ENCODE assay signal across 22 mouse cellular contexts in genomic region chr3:159843135-159843534, GRCm38 (mm10). TPM values are rescaled to one million over a fixed set of nuclear protein-coding genes. Genes with fewer than 3 reads are reported as not detected.
DNase-seq lines count a peak whose midpoint lies in the region; ATAC-seq and TF ChIP-seq lines count a peak whose summit lies in the region.
"Had no signal": no experiment of that assay in that cellular context is flagged by ENCODE, and none has a peak within 500 bp of the region (broad histone marks: within the 10 kb centered on the region; RNA-seq: fewer than 3 reads in every experiment).

No protein-coding gene starts in this region.

- H3K36me3 ChIP-seq in embryonic facial prominence, embryonic 13.5 days: no peaks in the 10 kb centered on the region
- no peaks in the 10 kb centered on the region for H3K36me3 ChIP-seq in embryonic facial prominence, embryonic 10.5 days (replicated peaks)
- no peaks in the 10 kb centered on the region for H3K36me3 ChIP-seq in limb, embryonic 13.5 days
- no peaks in the 10 kb centered on the region for H3K36me3 ChIP-seq in limb, embryonic 10.5 days
- peaks cover 17% of the 10 kb centered on the region for H3K36me3 ChIP-seq in C2C12 (ENCODE audit: control insufficient read depth, insufficient read depth)
- H3K36me3 ChIP-seq in splenic B cell, adult 2 months (ENCODE audit: control insufficient read depth, insufficient read depth, low read length, poor library complexity, severe bottlenecking): no peaks in the 10 kb centered on the region
- H3K36me3 ChIP-seq: embryonic facial prominence, embryonic 12.5 days; forebrain, embryonic 15.5 days; G1E; heart, embryonic 10.5 days; hindbrain, embryonic 12.5 days; hindbrain, embryonic 15.5 days had no signal

- peak overlapping the region; percentile 26; the same call in 1 of the 2 replicates for H3K4me2 ChIP-seq in embryonic facial prominence, embryonic 13.5 days
- H3K4me2 ChIP-seq in limb, embryonic 13.5 days (replicated peaks): 0 out of 2 replicates have a peak overlapping the region, but pooled peaks have one; percentile 30
- H3K4me2 ChIP-seq: forebrain, embryonic 15.5 days had no signal

- no peak for ATAC-seq in embryonic facial prominence, embryonic 13.5 days (ENCODE audit: insufficient number of reproducible peaks, insufficient read depth, low FRiP score, low TSS enrichment, low read depth)
- ATAC-seq in limb, embryonic 13.5 days (ENCODE audit: low FRiP score, low read depth): no peak
- ATAC-seq in inflammation-experienced regulatory T-cells, adult 6 months: no peak
- ATAC-seq: forebrain, embryonic 15.5 days; Patski had no signal

- no peak overlapping the region for H3K27ac ChIP-seq in embryonic facial prominence, embryonic 13.5 days
- no peak overlapping the region for H3K27ac ChIP-seq in embryonic facial prominence, embryonic 10.5 days (replicated peaks)
- H3K27ac ChIP-seq in limb, embryonic 13.5 days: no peak overlapping the region
- H3K27ac ChIP-seq in limb, embryonic 10.5 days: no peak overlapping the region
- H3K27ac ChIP-seq: embryonic facial prominence, embryonic 12.5 days; forebrain, embryonic 15.5 days; heart, adult 2 months; heart, embryonic 10.5 days; hindbrain, embryonic 12.5 days; hindbrain, embryonic 15.5 days had no signal

- no peak overlapping the region for H3ac ChIP-seq in C2C12 (ENCODE audit: control insufficient read depth, insufficient read length, low read depth)

- H3K9me3 ChIP-seq in embryonic facial prominence, embryonic 13.5 days: no peaks in the 10 kb centered on the region
- H3K9me3 ChIP-seq in embryonic facial prominence, embryonic 10.5 days: no peaks in the 10 kb centered on the region
- H3K9me3 ChIP-seq in limb, embryonic 13.5 days: no peaks in the 10 kb centered on the region
- H3K9me3 ChIP-seq in limb, embryonic 10.5 days (replicated peaks): no peaks in the 10 kb centered on the region
- H3K9me3 ChIP-seq: embryonic facial prominence, embryonic 12.5 days; forebrain, embryonic 15.5 days; G1E; heart, embryonic 10.5 days; hindbrain, embryonic 12.5 days; hindbrain, embryonic 15.5 days had no signal

- no peak for DNase-seq in embryonic facial prominence, embryonic 10.5 days (ENCODE audit: low spot score)
- no peak for DNase-seq in limb, embryonic 10.5 days (ENCODE audit: low spot score)
- peak; percentile 23 for DNase-seq in splenic B cell, adult 2 months (ENCODE audit: low read depth, low spot score)
- DNase-seq: adrenal gland, postnatal 10 days; adrenal gland, postnatal 36 days; cerebellum, adult 18-20 months; cerebellum, adult 9-10 months; cerebellum, postnatal 14 days; gastrocnemius, postnatal 25 days; heart, adult 2 months had no signal

- H3K9ac ChIP-seq in embryonic facial prominence, embryonic 13.5 days: no peak overlapping the region
- H3K9ac ChIP-seq in limb, embryonic 13.5 days: no peak overlapping the region
- H3K9ac ChIP-seq: embryonic facial prominence, embryonic 12.5 days; forebrain, embryonic 15.5 days; hindbrain, embryonic 12.5 days; hindbrain, embryonic 15.5 days had no signal

- H3K27me3 ChIP-seq in embryonic facial prominence, embryonic 13.5 days: no peaks in the 10 kb centered on the region
- peaks cover 20% of the 10 kb centered on the region for H3K27me3 ChIP-seq in embryonic facial prominence, embryonic 10.5 days (replicated peaks; ENCODE audit: low read depth, poor library complexity, severe bottlenecking)
- H3K27me3 ChIP-seq in limb, embryonic 13.5 days: no peaks in the 10 kb centered on the region
- no peaks in the 10 kb centered on the region for H3K27me3 ChIP-seq in limb, embryonic 10.5 days (ENCODE audit: low read depth, poor library complexity, severe bottlenecking)
- H3K27me3 ChIP-seq in C2C12 (ENCODE audit: control insufficient read depth, insufficient read depth, insufficient read length): no peaks in the 10 kb centered on the region
- no peaks in the 10 kb centered on the region for H3K27me3 ChIP-seq in splenic B cell, adult 2 months (ENCODE audit: control insufficient read depth, insufficient read depth, low read length, poor library complexity, severe bottlenecking)
- H3K27me3 ChIP-seq: CH12.LX; embryonic facial prominence, embryonic 12.5 days; hindbrain, embryonic 12.5 days; hindbrain, embryonic 15.5 days; Patski had no signal

- no peak for TF ChIP-seq CTCF in C2C12 (IDR thresholded peaks at IDR 0.05; ENCODE audit: control insufficient read depth, insufficient read depth, insufficient read length)

- peaks cover 87% of the 10 kb centered on the region for H3K79me2 ChIP-seq in C2C12 (ENCODE audit: control insufficient read depth, insufficient read depth)

- peaks cover 15% of the 10 kb centered on the region for H3K4me1 ChIP-seq in embryonic facial prominence, embryonic 13.5 days
- peaks cover 35% of the 10 kb centered on the region for H3K4me1 ChIP-seq in embryonic facial prominence, embryonic 10.5 days
- H3K4me1 ChIP-seq in limb, embryonic 13.5 days: peaks cover 13% of the 10 kb centered on the region
- H3K4me1 ChIP-seq in limb, embryonic 10.5 days: peaks cover 20% of the 10 kb centered on the region

- H3K4me3 ChIP-seq in embryonic facial prominence, embryonic 13.5 days: no peak overlapping the region
- no peak overlapping the region for H3K4me3 ChIP-seq in embryonic facial prominence, embryonic 10.5 days
- no peak overlapping the region for H3K4me3 ChIP-seq in limb, embryonic 13.5 days
- no peak overlapping the region for H3K4me3 ChIP-seq in limb, embryonic 10.5 days
- H3K4me3 ChIP-seq in C2C12 (ENCODE audit: insufficient read depth, poor library complexity, severe bottlenecking): no peak overlapping the region
- H3K4me3 ChIP-seq: embryonic facial prominence, embryonic 12.5 days; forebrain, embryonic 15.5 days; heart, adult 2 months; heart, embryonic 10.5 days; hindbrain, embryonic 12.5 days; hindbrain, embryonic 15.5 days had no signal

- 65% methylated on average over 4 of the region's 4 CpGs for whole genome bisulfite sequencing in embryonic facial prominence, embryonic 13.5 days
- WGBS in embryonic facial prominence, embryonic 10.5 days: 84% methylated on average over 4 of the region's 4 CpGs
- WGBS in limb, embryonic 13.5 days: 71% methylated on average over 4 of the region's 4 CpGs
- WGBS in limb, embryonic 10.5 days: 82% methylated on average over 4 of the region's 4 CpGs

- H3K79me3 ChIP-seq in C2C12 (ENCODE audit: low read depth): peaks cover 83% of the 10 kb centered on the region

TF ChIP-seq in C2C12, 6 proteins besides CTCF, POLR2A, EP300 and RAD21:
- TF ChIP-seq MYOG (IDR thresholded peaks at IDR 0.05; ENCODE audit: control insufficient read depth, extremely low read depth, insufficient read length) (no peak), USF1 (IDR thresholded peaks at IDR 0.05; ENCODE audit: low read depth) (peak; percentile 65)
TF ChIP-seq in C2C12: peak in this region for 1.

RNA-seq across cellular contexts. Expression of gene Wls, which starts 3.7 kb away (rescaled TPM):
- polyA plus RNA-seq in embryonic facial prominence, embryonic 13.5 days (2015; fragmentation: Nextera tagmentation; extraction: Ambion mirVana): 172 and 180 TPM in 2 replicates
- 118 and 122 TPM in 2 replicates for polyA plus RNA-seq in embryonic facial prominence, embryonic 10.5 days (2016; fragmentation: Nextera tagmentation; extraction: Ambion mirVana)
- 186 and 199 TPM in 2 replicates for polyA plus RNA-seq in limb, embryonic 13.5 days (2015; fragmentation: Nextera tagmentation; extraction: Ambion mirVana)
- 101 and 122 TPM in 2 replicates for polyA plus RNA-seq in limb, embryonic 10.5 days (2016; fragmentation: Nextera tagmentation; extraction: Ambion mirVana)
- 135 TPM for polyA plus RNA-seq in C2C12 (2012; fragmentation: generic; extraction: Trizol)
- 100 to 1,000 TPM; 101 to 132 (median 113) TPM for polyA plus RNA-seq in inflammation-experienced regulatory T-cells, adult 6 months (2017; shearing (Covaris generic))
